ENCODE assay signal across 14 mouse cellular contexts in the genomic region with DNA sequence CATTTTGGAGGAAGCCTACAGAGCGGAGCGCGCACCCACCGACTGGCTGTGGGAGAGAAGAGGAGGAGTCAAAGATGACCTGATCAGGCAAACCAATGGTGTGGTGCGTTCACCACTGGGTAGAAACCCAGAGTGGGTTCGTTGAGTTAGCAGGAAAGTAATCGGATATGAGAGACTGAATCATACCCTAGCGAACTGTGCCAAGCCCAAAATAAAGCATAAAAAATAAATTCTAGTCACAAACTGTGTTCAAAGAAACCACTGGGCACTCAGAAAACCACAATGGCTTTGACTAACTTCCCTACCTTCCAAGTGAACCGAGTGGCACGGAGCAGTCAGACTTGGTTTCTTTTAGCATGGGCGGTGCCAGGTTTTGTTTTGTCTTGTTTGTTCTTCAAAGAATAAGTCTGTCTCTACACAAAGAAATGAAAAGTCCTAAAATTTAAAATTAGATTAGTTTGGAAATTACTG. TPM values are rescaled to one million over a fixed set of nuclear protein-coding genes. Genes with fewer than 3 reads are reported as not detected.
A peak's percentile ranks its signal among the peaks of the same experiment; 100 is the strongest.
DNase-seq lines count a peak whose midpoint lies in the region; ATAC-seq and TF ChIP-seq lines count a peak whose summit lies in the region.
"Had no signal": no experiment of that assay in that cellular context is flagged by ENCODE, and none has a peak within 500 bp of the region (broad histone marks: within the 10 kb centered on the region; RNA-seq: fewer than 3 reads in every experiment).

No protein-coding gene starts in this region.

- H3K27ac ChIP-seq in heart, embryonic 11.5 days (ENCODE audit: low read depth, low read length) = no peak overlapping the region
- H3K27ac ChIP-seq in bone marrow, adult 2 months (ENCODE audit: control insufficient read depth, insufficient read depth, low read depth, low read length, poor library complexity) = no peak overlapping the region
- H3K27ac ChIP-seq: forebrain, embryonic 10.5 days; stomach, embryonic 15.5 days had no signal

- TF ChIP-seq CTCF in bone marrow, adult 2 months (IDR thresholded peaks at IDR 0.05; ENCODE audit: control insufficient read depth, insufficient read depth, low read length) = no peak

- no peaks in the 10 kb centered on the region for H3K36me3 ChIP-seq in heart, embryonic 11.5 days (ENCODE audit: control insufficient read depth, insufficient read depth, low read length)
- H3K36me3 ChIP-seq: forebrain, embryonic 10.5 days; stomach, embryonic 15.5 days had no signal

- no peak for TF ChIP-seq POLR2A in bone marrow, adult 2 months (IDR thresholded peaks at IDR 0.05; ENCODE audit: borderline replicate concordance, control insufficient read depth, low read depth, low read length)

- peaks cover 3% of the 10 kb centered on the region; the same call in 1 of the 2 replicates for H3K4me1 ChIP-seq in heart, embryonic 11.5 days (ENCODE audit: control insufficient read depth, insufficient read depth, low read length)
- H3K4me1 ChIP-seq in bone marrow, adult 2 months (ENCODE audit: control insufficient read depth, insufficient read depth, low read length) = no peaks in the 10 kb centered on the region
- H3K4me1 ChIP-seq: forebrain, embryonic 10.5 days; stomach, embryonic 15.5 days had no signal

- no peaks in the 10 kb centered on the region for H3K27me3 ChIP-seq in heart, embryonic 11.5 days (ENCODE audit: control insufficient read depth, insufficient read depth, low read length)
- H3K27me3 ChIP-seq: stomach, embryonic 15.5 days had no signal

- H3K4me3 ChIP-seq in heart, embryonic 11.5 days (ENCODE audit: low read depth, low read length) = no peak overlapping the region
- H3K4me3 ChIP-seq in bone marrow, adult 2 months (replicated peaks; ENCODE audit: control insufficient read depth, low read depth, low read length) = peak overlapping the region; percentile 9
- H3K4me3 ChIP-seq: forebrain, embryonic 10.5 days; stomach, embryonic 15.5 days had no signal

- no peak overlapping the region for H3K9ac ChIP-seq in heart, embryonic 11.5 days (ENCODE audit: low read depth, low read length)
- H3K9ac ChIP-seq: stomach, embryonic 15.5 days had no signal

- DNase-seq in heart, adult 11 months = peak; percentile 79
- DNase-seq in CD4-positive helper T cell, adult 2 months (ENCODE audit: low read depth, low spot score) = peak; percentile 34
- no peak for DNase-seq in embryo, embryonic 11 days
- DNase-seq in neural tube, embryonic 10.5 days (ENCODE audit: extremely low spot score, low spot score) = no peak
- DNase-seq: adrenal gland, postnatal 25 days; cerebellum, postnatal 14 days; gastrocnemius, postnatal 14 days had no signal

- no peak for ATAC-seq in heart, embryonic 11.5 days (replicated peaks; ENCODE audit: insufficient number of reproducible peaks, low FRiP score, low TSS enrichment)
- peak; percentile 86 for ATAC-seq in megakaryocyte progenitor cell, adult 5-6 weeks (replicated peaks; ENCODE audit: poor library complexity)
- no peak for ATAC-seq in erythroid progenitor cell, adult 5-6 weeks (replicated peaks; ENCODE audit: low FRiP score, poor library complexity, severe bottlenecking)
- ATAC-seq: lung, postnatal 0 days had no signal

- H3K9me3 ChIP-seq in heart, embryonic 11.5 days (replicated peaks; ENCODE audit: control insufficient read depth, low read length) = no peaks in the 10 kb centered on the region
- H3K9me3 ChIP-seq: forebrain, embryonic 10.5 days; stomach, embryonic 15.5 days had no signal

- WGBS in heart, embryonic 11.5 days (ENCODE audit: insufficient replicate concordance) = 86% methylated on average over 11 of the region's 11 CpGs
- 5% methylated on average over 11 of the region's 11 CpGs for WGBS in bone marrow, adult 2 months

- H3K4me2 ChIP-seq in heart, embryonic 11.5 days = no peak overlapping the region
- H3K4me2 ChIP-seq: stomach, embryonic 15.5 days had no signal

RNA-seq across cellular contexts. Expression of a gene that starts 42.7 kb away (rescaled TPM):
- 267 and 301 TPM in 2 replicates for polyA plus RNA-seq in heart, embryonic 11.5 days (2014; fragmentation: Nextera tagmentation; extraction: Ambion mirVana)
- polyA plus RNA-seq in bone marrow, adult 2 months (2011; ENCODE audit: insufficient read depth, insufficient read length, low replicate concordance, missing spikeins) = 33.0 and 47.9 TPM in 2 replicates
- total RNA-seq in megakaryocyte progenitor cell, adult 5-6 weeks (2015) = 436 and 450 TPM in 2 replicates
- 368 and 395 TPM in 2 replicates for total RNA-seq in megakaryocyte progenitor cell, adult 5-6 weeks (2017)
- total RNA-seq in erythroid progenitor cell, adult 5-6 weeks (2015; ENCODE audit: low replicate concordance) = 114 and 117 TPM in 2 replicates
- 91.3 and 96.0 TPM in 2 replicates for total RNA-seq in erythroid progenitor cell, adult 5-6 weeks (2017; ENCODE audit: low replicate concordance)

Comparison
In these comparisons a context has a peak if more than half of its experiments do, and no peak if none do; other contexts are left out.
1. DNase-seq: peak in heart, adult 11 months (single experiment) and CD4-positive helper T cell, adult 2 months (single experiment); none in embryo, embryonic 11 days (single experiment) and neural tube, embryonic 10.5 days (single experiment).